Mouse (Mus musculus): ENCODE results near the gene Gadd45a.
"Not testable (repeated sequence)": the region's sequence is repeated elsewhere in the genome, so short reads cannot be mapped to it uniquely, and the experiment has no call there.

Gene Gadd45a

GRCm38 (mm10) chr6:67048880-67049694, 11.8 kb upstream of the Gadd45a start:
- no peak for DNase-seq (ENCODE audit: low read depth, low spot score)

GRCm38 (mm10) chr6:67048052-67048691, 10.9 kb upstream of the Gadd45a start:
- peak; percentile 70 for DNase-seq (ENCODE audit: low read depth, low spot score)

- no peak for DNase-seq (ENCODE audit: low read depth, low spot score)
These were observed 9.7 kb upstream of the Gadd45a start for GRCm38 (mm10) chr6:67046937-67047336.

GRCm38 (mm10) chr6:67045424-67045823, 8.2 kb upstream of the Gadd45a start:
- DNase-seq (ENCODE audit: low read depth, low spot score): no peak

- no peak for DNase-seq (ENCODE audit: low read depth, low spot score)
These were observed 3.7 kb upstream of the Gadd45a start for GRCm38 (mm10) chr6:67040904-67041410.

- no peak for DNase-seq (ENCODE audit: low read depth, low spot score)
These were observed 1.7 kb upstream of the Gadd45a start for GRCm38 (mm10) chr6:67038964-67039363.

- peak; percentile 89 for DNase-seq (ENCODE audit: low read depth, low spot score)
These were observed 873 bp downstream of the Gadd45a start for GRCm38 (mm10) chr6:67036356-67036811.

- DNase-seq (ENCODE audit: low read depth, low spot score): no peak
These were observed 1.6 kb downstream of the Gadd45a start for GRCm38 (mm10) chr6:67035388-67036299.

- no peak for DNase-seq (ENCODE audit: low read depth, low spot score)
These were observed 2.7 kb downstream of the Gadd45a start for GRCm38 (mm10) chr6:67034331-67035130.

- no peak for DNase-seq (ENCODE audit: low read depth, low spot score)
These were observed 3.7 kb downstream of the Gadd45a start for GRCm38 (mm10) chr6:67033604-67034003.

- not testable (repeated sequence) for DNase-seq (ENCODE audit: low read depth, low spot score)
These were observed 4.3 kb downstream of the Gadd45a start for GRCm38 (mm10) chr6:67032972-67033371.

- DNase-seq (ENCODE audit: low read depth, low spot score): not testable (repeated sequence)
These were observed 4.7 kb downstream of the Gadd45a start for GRCm38 (mm10) chr6:67032551-67032950.

- DNase-seq (ENCODE audit: low read depth, low spot score): no peak
These were observed 6.4 kb downstream of the Gadd45a start for GRCm38 (mm10) chr6:67030846-67031245.

- no peak for DNase-seq (ENCODE audit: low read depth, low spot score)
These were observed 6.8 kb downstream of the Gadd45a start for GRCm38 (mm10) chr6:67030416-67030815.

GRCm38 (mm10) chr6:67029987-67030386, 7.3 kb downstream of the Gadd45a start:
- DNase-seq (ENCODE audit: low read depth, low spot score): no peak

GRCm38 (mm10) chr6:67029312-67029950, 7.8 kb downstream of the Gadd45a start:
- no peak for DNase-seq (ENCODE audit: low read depth, low spot score)

GRCm38 (mm10) chr6:67027438-67028142, 9.7 kb downstream of the Gadd45a start:
- DNase-seq (ENCODE audit: low read depth, low spot score): no peak

- DNase-seq (ENCODE audit: low read depth, low spot score): no peak
These were observed 10.6 kb downstream of the Gadd45a start for GRCm38 (mm10) chr6:67026661-67027060.

GRCm38 (mm10) chr6:67023729-67024128, 13.5 kb downstream of the Gadd45a start:
- no peak for DNase-seq (ENCODE audit: low read depth, low spot score)

- DNase-seq (ENCODE audit: low read depth, low spot score): no peak
These were observed 15.9 kb downstream of the Gadd45a start for GRCm38 (mm10) chr6:67021308-67021707.
